ENCODE assay signal across 20 mouse cellular contexts in genomic region chr1:151580200-151580982, GRCm38 (mm10). TPM values are rescaled to one million over a fixed set of nuclear protein-coding genes. Genes with fewer than 3 reads are reported as not detected.
A peak's percentile ranks its signal among the peaks of the same experiment; 100 is the strongest.
DNase-seq lines count a peak whose midpoint lies in the region; ATAC-seq and TF ChIP-seq lines count a peak whose summit lies in the region.
"Had no signal": no experiment of that assay in that cellular context is flagged by ENCODE, and none has a peak within 500 bp of the region (broad histone marks: within the 10 kb centered on the region; RNA-seq: fewer than 3 reads in every experiment).

No protein-coding gene starts in this region.

- H3K4me3 ChIP-seq in gastrocnemius, adult 2 months, result no peak overlapping the region
- H3K4me3 ChIP-seq in embryonic facial prominence, embryonic 13.5 days, result no peak overlapping the region
- no peak overlapping the region for H3K4me3 ChIP-seq in midbrain, embryonic 11.5 days (ENCODE audit: low read depth, low read length)
- H3K4me3 ChIP-seq: erythroblast, embryonic 14.5 days; midbrain, embryonic 12.5 days; myocyte had no signal

- 34% methylated on average over 8 of the region's 8 CpGs for WGBS in embryonic facial prominence, embryonic 13.5 days
- WGBS in midbrain, embryonic 11.5 days, result 84% methylated on average over 8 of the region's 8 CpGs

- intact Hi-C loops in gastrocnemius, adult 2 months (cut with DNase I), result loop anchor here (5.0 kb wide), 1 partner anchor 47 kb away; no protein-coding TSS in a partner anchor

- peak overlapping the region; percentile 68 for H3K27ac ChIP-seq in gastrocnemius, adult 2 months
- H3K27ac ChIP-seq in embryonic facial prominence, embryonic 13.5 days, result peak overlapping the region; percentile 72
- no peak overlapping the region for H3K27ac ChIP-seq in midbrain, embryonic 11.5 days (ENCODE audit: low read depth, low read length)
- H3K27ac ChIP-seq: liver, embryonic 14.5 days; midbrain, embryonic 12.5 days had no signal

- no peaks in the 10 kb centered on the region for H3K36me3 ChIP-seq in embryonic facial prominence, embryonic 13.5 days
- H3K36me3 ChIP-seq in midbrain, embryonic 11.5 days (ENCODE audit: control insufficient read depth, insufficient read depth, low read length), result no peaks in the 10 kb centered on the region
- H3K36me3 ChIP-seq: midbrain, embryonic 12.5 days had no signal

- H3K4me2 ChIP-seq in embryonic facial prominence, embryonic 13.5 days, result no peak overlapping the region; the same call in 1 of the 2 replicates
- no peak overlapping the region for H3K4me2 ChIP-seq in midbrain, embryonic 11.5 days
- H3K4me2 ChIP-seq: midbrain, embryonic 12.5 days had no signal

- DNase-seq in gastrocnemius, adult 2 months, result no peak
- DNase-seq in gastrocnemius, postnatal 25 days, result no peak
- peak; percentile 33 to 34 for DNase-seq in right cerebral cortex, postnatal 10 days (ENCODE audit: low spot score in 2 of 2)
- DNase-seq in right cerebral cortex, postnatal 36 days (ENCODE audit: low spot score in 2 of 2), result no peak
- peak; percentile 39 for DNase-seq in telencephalon, adult 2 months (ENCODE audit: low read depth, low spot score)
- DNase-seq in midbrain, embryonic 11.5 days (ENCODE audit: low spot score, missing footprints), result no peak
- DNase-seq: adrenal gland, adult 8-10 months; cerebellum, adult 11 months; embryo, embryonic 11 days; gastrocnemius, postnatal 36 days; kidney, adult 2 months; kidney, postnatal 10 days; left cerebral cortex, postnatal 4 days; right cerebral cortex, postnatal 14 days; thymus, postnatal 14 days had no signal

- no peak overlapping the region for H3K9ac ChIP-seq in embryonic facial prominence, embryonic 13.5 days
- no peak overlapping the region for H3K9ac ChIP-seq in midbrain, embryonic 11.5 days (ENCODE audit: low read length)
- H3K9ac ChIP-seq: liver, embryonic 14.5 days; midbrain, embryonic 12.5 days had no signal

- ATAC-seq in embryonic facial prominence, embryonic 13.5 days (ENCODE audit: insufficient number of reproducible peaks, insufficient read depth, low FRiP score, low TSS enrichment, low read depth), result no peak
- ATAC-seq in midbrain, embryonic 11.5 days (ENCODE audit: low FRiP score), result no peak

- TF ChIP-seq CTCF in gastrocnemius, adult 2 months (IDR thresholded peaks at IDR 0.05), result no peak

- H3K9me3 ChIP-seq in embryonic facial prominence, embryonic 13.5 days, result no peaks in the 10 kb centered on the region
- H3K9me3 ChIP-seq in midbrain, embryonic 11.5 days (ENCODE audit: control insufficient read depth, low read length), result no peaks in the 10 kb centered on the region
- H3K9me3 ChIP-seq: midbrain, embryonic 12.5 days had no signal

- peaks cover 10% of the 10 kb centered on the region for H3K4me1 ChIP-seq in embryonic facial prominence, embryonic 13.5 days
- H3K4me1 ChIP-seq in midbrain, embryonic 11.5 days (ENCODE audit: control insufficient read depth, insufficient read depth, low read length), result no peaks in the 10 kb centered on the region
- H3K4me1 ChIP-seq: midbrain, embryonic 12.5 days had no signal

- H3K27me3 ChIP-seq in embryonic facial prominence, embryonic 13.5 days, result no peaks in the 10 kb centered on the region
- H3K27me3 ChIP-seq in midbrain, embryonic 11.5 days (ENCODE audit: control insufficient read depth, insufficient read depth, low read length), result no peaks in the 10 kb centered on the region
- H3K27me3 ChIP-seq: midbrain, embryonic 12.5 days had no signal

RNA-seq across cellular contexts. Expression of gene Fam129a, which starts 9.4 kb away (rescaled TPM):
- total RNA-seq in gastrocnemius, adult 2 months (2021), result 10 to 100 TPM in 1 of 2 experiments, 1 to 10 TPM in 1; 7.9 to 10.2 TPM
- 10 to 100 TPM in 1 of 2 experiments, 1 to 10 TPM in 1; 9.7 to 15.8 TPM for total RNA-seq in gastrocnemius, postnatal 25 days (2021)
- 6.6 and 7.2 TPM in 2 replicates for polyA plus RNA-seq in embryonic facial prominence, embryonic 13.5 days (2015; fragmentation: Nextera tagmentation; extraction: Ambion mirVana)
- 0.51 and 0.55 TPM in 2 replicates for polyA plus RNA-seq in midbrain, embryonic 11.5 days (2014; fragmentation: Nextera tagmentation; extraction: Ambion mirVana)

Comparison
In these comparisons a context has a peak if more than half of its experiments do, and no peak if none do; other contexts are left out.
1. DNase-seq: peak in right cerebral cortex, postnatal 10 days (2 of 2) and telencephalon, adult 2 months (single experiment); none in gastrocnemius, adult 2 months (single experiment), gastrocnemius, postnatal 25 days (single experiment), right cerebral cortex, postnatal 36 days (0 of 2) and midbrain, embryonic 11.5 days (single experiment).